Mouse (Mus musculus) B cell, adult 2 months (primary cell): ENCODE results near the gene Stk26.

Experiments
- DNase-seq, 2 experiments: peaks; one replicate each; pipeline ENCODE4 v3.0.0; 2022

Gene Stk26

DNA sequence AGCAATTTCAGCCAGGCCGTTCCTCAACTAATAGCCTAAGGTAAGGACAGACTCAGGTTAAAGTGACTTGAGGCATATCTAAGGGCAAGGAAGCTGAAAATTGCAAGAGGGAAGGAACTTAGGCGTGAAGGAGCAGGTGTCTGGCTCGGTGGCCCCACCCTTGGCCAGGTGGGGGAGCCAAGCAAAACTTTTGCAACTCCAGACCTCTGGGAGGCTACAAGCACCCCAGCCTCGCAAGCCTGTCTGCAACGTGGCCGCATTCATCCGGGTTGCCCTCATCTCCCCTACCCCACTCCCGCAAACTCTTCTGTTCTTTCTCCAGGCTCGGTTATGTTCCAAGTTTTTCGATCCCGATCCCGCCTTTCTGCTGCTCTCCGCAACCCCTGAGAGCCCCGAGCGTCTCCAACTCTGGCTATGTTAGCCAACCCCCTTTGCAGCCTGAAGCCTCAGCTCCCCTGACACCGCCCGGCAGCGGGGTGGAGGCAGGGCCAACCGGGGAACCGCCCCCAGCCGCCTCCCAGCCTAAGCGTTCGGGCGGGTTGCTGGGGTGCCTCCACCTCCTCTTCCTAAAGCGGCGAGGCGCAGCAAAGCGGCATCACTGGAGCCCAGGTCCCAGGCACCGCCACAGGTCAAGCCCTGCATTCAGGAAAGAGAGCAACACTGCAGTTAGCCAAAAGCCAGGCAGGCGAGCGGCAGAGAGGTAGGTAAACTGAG lies at the start of gene Stk26:
TSS of gene Stk26 (plus strand) at position 201 of the 714 bp plus-strand sequence.
- DNase-seq, result peak; percentile 79 to 81

DNA sequence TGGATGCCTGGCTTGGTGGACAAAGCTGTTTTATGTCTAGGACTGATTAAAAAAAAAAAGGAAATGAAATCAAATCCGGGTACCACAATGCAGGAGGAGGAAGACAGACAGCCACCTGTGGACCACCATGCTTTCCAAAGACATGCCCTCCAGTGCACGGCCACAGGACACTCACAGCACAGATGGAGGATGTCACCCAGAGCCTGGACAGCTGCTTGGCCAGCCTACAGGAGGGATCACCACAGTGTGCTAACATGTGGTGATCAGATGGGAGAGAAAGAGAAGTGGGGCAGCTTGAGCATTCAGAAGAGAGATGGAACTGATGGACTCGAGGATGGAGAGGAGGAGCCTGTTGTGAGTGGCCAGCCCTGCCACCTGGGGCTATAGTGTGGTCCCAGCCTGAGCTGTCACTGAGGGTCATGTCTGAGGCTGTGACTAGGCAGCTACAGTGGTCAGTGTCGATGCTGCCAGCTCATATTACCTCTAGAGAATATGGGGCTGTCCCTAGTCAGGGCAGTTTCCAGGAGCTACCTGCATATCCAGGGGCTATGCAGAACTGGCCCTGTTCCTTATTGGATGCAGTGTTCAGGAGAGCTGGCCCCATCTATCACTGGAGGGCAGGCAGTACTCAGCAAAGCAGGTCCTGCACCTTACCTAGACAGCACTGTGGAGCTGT lies 47.7 kb upstream of the Stk26 start:
- DNase-seq, result no peak

DNA sequence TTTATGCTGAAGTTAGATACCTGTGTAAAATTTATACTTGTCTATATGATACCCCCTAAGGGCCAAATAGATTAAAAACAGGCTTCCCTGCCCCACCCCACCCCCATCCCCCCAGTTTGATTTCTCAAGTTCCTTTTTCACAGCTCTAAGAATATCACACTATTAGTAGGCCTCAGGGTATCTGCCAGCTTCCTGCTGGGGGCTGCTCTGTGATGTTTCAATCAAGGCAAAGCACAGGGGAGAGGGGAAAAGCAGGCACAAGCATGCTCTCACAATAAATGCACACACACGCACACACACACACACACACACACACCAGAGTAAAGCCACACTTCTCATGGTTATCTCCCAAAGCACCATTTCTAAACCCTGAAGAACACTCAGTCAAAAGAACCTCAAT lies 43.0 kb upstream of the Stk26 start:
- no peak for DNase-seq

DNA sequence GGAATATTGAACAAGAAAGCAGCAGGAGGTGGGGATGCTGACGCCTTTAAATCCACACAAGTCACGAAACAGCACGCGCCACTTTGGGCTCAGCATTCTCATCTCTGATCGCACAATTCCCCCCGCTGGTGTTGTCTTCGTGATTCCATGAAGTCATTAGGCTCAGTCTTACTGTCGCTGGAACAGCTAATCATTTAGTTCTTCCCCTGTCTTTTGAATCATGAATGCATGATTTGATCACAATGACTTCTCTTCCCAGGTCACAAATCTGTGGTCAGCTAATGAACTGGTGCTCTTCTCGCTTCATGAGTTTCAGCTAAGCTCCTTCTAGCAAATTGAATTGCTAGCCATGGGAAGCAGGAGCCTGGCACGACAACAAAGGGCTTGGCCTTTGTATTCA lies 42.3 kb upstream of the Stk26 start:
- no peak for DNase-seq

DNA sequence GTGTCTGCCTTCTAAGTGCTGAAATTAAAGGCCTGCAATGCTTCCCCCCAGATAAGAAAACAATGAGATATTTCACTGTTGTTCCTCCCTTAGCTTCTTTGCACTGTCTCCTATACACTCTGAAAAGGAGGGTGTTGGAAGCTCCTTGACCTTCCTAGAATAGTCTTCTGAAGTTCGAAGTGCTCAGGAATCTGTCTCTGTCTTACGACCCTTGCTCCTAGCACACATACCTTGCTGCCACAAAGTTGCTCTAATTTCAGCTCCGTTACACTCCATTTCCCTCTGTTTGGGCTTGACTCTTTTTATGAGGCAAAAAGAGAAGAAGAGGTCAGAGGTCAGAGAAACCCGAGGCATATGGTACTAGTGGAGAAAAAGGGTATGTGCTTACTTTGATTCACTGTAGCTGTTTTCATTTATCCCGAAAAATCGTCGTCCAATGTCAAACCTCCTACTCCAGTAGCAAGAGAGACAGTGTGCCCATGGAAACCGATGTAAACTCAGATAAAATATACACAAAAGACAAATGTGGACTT lies 41.1 kb upstream of the Stk26 start:
- no peak for DNase-seq

DNA sequence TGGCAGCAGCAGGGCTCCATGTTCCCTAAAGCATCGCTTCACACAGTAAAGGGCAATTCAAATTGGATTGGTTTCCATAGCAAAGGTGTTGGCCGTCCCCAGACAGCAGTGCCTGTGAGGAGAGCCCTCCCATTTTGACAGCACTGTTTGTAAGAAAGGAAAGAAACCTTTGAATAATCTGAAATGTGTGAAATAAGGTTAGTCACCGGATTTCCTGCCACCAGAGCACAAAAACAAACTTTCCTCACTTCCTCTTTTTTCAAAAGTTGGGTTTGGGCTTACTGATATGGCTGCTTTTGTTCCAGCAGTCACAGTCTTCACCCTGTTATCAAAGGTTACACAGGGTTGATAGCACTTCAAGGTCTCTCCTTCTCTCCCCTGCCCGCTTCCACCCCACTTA lies 35.2 kb upstream of the Stk26 start:
- DNase-seq, result peak; percentile 59 to 63

DNA sequence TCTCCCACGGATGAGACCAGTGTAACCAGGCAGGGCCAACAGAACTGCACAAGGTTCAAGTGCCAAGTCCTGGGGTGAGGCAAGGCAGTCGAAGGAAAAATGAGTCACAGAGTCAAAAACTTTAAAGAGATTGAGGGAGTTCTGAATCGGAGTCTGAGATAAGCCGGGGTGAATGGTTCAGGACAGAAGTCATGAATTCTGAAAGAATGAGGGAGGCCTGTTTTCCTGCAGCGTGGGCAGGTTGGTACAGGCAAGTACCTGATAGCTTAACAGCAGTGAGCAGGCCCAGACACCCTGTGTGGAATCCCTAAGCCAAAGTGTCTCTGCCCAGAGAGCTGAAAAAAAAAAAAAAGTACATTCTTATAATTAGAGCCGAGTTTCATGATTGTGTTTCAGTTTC lies 17.0 kb upstream of the Stk26 start:
- DNase-seq, result no peak

DNA sequence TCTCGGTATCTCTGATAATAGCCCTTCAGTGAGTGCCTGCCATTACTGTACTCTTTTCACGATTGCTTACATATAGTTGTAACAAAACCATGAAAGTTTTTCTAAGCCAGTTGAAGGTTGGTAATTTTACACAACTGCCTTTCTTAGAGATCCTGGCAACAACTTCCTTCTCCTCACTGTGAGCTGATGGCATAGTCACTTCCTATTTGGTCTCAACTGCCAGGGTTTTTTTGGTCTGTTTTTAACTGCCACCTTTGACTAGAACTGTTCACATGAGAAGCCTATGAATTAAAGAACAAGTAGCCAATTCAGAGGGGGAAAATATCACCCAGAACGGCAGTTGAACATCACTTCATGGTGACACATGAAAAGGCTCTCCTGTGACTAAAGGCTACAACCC lies 5.3 kb upstream of the Stk26 start:
- no peak for DNase-seq

DNA sequence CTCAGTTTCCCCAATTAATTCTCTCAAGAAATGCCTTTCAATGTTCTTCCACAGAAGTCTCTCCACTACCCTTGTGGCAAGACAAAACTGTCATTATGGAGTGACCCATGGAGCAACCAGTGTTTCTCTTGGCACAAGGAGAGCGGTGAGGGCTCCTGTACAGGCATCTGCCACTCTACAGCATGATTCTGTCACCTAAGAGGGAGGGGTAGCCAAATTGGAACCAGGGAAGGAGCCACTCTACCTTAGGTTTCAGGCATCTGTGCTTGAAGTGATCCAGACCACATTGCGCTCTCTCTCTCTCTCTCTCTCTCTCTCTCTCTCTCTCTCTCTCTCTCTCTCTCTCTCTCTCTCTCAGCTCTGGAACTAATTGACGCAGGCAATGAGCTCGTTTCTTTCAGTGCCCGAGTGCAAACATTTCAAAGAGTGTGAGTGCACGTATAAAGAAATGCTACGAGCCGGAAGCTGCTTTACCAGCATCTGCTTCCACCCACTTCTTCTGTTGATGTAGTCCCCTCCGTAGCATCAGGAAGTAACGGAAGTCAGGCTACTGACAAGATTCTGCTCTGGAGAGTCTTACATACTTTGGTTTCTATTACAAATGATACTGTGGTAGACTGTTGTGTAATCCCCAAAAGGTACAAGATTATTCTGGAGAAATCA lies 4.7 kb upstream of the Stk26 start:
- peak; percentile 22 to 25 for DNase-seq

DNA sequence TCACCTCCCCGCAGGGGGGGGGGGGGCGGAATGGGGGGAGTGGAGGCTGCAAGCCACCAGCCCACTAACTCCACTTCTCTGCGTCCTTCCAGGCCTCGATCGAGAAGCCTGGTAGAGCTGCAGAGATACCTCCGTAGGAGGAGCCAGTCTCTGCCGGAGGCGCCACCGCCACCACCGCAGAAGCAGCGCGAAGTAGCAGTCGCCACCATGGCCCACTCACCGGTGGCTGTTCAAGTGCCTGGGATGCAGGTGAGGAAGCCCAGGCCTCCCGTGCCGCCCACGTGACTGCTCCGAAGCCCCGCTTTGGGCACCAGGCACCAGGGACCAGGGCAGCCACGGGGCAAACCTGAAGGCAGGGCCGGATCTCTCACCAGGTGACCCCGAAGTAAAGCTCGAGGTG lies 740 bp downstream of the Stk26 start:
- DNase-seq, result peak; percentile 51 to 56

DNA sequence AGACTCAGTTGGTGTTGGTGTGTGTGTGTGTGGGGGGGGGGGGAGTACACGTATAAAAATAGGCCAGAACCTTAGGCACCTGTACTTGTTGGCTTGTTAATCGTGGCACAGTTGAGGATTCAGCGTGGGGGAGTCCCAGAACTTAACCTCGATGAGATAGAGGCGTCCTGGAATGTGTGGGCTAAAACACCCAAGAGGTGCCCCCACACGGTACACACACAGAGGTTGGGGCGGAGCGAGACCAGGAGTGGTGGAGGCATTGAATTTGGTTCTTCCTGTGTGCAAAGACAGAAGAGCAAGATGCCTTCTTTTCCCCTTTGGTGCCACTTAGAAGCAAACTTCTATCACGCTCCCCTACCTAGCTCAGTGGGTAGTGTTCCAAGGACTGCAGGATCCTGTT lies 1.2 kb downstream of the Stk26 start:
- peak; percentile 9 to 18 for DNase-seq

DNA sequence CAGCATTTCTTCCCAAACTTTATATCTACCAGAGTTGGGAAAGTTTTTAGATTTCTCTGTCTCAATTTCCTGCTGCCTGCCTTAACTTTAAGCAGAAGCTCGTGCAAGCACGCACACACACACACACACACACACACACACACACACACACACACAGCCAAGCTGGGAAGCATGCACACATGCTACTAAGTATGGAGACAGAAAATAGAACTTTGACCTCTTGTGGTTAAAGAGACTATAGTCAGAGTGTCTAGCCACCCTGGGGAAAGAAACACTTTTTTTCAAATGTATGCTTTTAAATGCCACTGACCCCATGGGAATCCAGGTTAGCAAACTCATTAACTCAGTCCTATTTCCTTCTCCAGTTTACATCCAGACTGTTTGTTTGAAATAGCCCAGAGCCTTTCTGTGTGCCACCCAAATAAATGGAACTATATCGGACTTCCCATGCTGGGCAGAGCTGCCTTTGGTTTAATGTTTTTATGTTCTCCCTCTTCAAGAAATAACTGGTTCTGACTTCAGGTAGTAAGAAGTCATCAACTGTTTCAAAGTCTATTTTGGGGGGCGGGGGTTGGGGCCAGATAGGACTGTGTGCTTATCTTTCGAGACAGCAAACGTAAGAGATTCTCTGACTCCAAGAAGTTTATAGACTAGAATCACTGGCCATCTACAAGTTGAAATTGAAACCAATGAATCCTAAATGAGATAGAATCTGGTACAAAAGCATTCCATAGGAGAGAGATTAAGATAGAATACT lies 9.8 kb downstream of the Stk26 start:
- DNase-seq, result peak in 1 of 2 experiments; percentile 8

DNA sequence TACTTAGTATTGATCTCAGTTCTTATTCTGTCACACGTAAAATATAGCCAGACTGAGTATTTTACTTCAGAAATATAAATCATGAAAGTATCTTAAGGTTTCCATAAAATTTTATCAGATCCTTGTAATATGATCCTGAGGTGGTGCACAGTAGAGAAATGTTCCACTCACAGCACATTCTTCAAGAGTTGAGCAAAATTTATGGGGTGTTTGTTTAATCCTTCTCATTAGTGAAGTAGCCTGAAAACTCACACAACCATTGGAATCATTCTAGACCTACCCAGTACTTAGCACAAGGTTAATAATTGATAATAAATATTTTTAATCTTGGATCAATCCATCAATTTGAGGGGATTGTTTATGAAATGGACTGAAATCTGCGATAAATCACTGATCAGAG lies 22.9 kb downstream of the Stk26 start:
- no peak for DNase-seq

DNA sequence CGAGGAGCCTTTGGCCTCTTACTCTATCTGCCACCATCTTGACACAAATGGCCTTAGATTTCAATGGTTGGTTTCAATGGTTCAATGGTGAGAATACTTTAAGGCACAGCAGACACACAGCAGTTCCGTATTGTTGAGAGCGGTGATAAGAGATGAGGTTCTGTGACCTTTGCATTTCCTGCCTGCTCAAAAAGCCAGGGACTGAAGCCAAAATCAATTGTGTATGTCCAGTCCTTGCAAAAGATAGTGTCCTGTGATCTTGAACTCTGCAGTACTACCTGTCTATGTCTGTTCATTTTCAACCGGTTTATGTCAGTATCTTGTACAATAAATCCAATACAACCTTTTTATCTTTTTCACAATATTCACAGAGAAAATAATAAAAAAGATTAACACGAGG lies 23.9 kb downstream of the Stk26 start:
- no peak for DNase-seq

DNA sequence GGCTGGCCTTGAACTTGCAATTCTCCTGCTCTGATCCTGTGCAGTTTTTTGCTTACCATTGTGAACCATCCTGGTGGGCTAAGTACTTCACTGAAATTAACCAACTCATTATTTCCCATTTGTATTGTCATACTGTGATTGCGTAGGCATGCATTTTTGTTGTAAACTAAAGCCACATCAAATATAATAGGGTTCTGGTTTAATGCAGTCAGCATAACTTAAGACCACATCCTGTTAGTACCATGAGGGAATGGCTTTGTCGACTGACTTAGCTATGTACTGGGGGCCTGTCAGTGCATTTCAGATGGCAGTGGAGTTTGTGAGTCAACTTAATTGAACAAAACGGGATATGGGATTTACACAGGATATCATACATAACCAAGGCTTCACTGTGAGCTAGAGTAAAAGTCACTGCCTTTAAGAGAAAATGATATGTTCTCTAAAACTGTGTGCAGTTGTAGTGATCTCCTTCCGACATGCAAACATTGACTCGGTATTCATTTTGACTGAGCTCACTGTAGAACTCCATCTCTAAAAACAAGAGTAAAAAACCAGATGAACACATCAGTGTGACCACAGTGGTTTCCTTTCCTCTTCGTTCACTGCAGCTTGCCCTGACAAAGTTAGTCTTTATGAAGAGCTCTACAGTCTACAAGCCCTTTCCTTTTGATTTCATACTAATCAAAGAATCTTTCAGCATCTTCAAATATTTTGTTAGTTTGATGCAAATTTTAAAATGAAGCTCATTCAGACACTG lies 33.6 kb downstream of the Stk26 start:
- DNase-seq, result peak in 1 of 2 experiments; percentile 6

DNA sequence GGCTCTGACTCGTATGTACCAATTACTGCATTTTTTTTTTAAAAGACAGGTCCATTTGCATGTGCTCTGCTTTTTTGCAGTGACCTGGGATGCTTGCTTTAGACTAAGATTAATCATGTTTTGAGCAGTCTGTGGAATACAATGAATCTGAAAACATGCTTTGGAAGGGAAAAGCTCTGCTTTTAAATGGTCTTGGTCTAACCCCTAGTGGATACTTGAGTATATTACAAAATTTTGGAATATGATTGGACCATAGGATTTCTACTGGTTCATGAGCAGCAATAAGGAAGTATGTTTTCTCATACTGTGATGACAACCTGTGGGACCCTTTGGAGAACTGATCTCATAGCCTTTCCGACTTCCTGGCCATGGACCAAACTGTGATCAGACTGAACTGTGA lies 47.2 kb downstream of the Stk26 start:
- DNase-seq, result no peak

DNA sequence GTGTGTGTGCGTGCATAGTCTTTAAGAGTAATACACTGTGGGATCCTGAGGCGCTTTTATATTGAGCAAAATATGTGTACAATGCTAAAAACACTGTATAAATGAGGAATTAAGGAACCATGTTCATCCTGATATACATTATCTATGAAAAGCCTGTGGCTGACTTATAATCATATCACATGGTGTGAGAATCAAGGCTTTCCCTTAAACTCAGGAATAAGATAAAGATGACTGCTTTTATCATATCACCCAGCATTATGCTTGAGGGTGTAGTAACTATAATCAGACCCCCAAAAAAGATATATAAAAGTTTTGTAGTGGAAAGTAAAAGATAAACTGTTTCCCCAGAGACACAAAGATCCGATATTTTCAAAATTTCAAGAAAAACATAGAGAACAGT lies 62.6 kb downstream of the Stk26 start:
- DNase-seq, result no peak

DNA sequence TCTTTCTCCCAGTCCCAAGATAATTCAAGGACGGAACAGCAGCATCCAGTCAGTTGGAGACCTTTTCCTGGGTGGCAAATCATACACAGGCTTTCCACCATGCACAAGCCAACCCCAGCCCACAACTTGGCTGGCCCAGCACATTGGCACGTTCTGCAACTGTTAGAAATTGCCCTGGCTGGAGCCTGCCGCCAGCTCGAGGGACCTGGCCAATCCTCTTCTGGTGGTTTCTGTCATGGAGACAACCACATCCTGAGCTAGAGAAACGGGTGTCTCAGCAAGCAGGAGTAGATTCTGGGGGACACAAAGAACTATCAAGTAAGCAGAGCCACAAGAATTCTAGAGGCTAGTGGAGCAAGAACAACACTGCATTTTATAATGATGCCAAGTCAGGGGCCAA lies 69.1 kb downstream of the Stk26 start:
- DNase-seq, result no peak

DNA sequence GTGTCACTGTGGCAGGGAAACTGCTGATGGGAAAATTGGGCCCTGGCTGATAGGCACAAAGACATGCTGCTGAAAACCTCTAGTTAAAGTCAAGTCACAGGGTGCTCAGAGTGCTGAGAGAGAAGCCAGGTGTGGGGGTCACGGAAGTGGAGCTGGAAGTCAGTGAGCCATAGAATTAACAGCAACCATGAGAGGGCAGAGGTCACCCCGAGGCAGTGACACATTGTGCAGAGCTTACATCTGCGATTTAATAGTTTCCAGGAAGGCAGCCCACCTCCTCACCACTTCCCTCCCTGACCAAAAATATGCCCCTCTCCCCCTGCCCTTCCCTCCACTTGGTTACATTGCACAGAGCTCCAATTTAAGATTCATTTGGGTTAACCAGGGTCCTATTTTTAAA lies 76.5 kb downstream of the Stk26 start:
- no peak for DNase-seq

DNA sequence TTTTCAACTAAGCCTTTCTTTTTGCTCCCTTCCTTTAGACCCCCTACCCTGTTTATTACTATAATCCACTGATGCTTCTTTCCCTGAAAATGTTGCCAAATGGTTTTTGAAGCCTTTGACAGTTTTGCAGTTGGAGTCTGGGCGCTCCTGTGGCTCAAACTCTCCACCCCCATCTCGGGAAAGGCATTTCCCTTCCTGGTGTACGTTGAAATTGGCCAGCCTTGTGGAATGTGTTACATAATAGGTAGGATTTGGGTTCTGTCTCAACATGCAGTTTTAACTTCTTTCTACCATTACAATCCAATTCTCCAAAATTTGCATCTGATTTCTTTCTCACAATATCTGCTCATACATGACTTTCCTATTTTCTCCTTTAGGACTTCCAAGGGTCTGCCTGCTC lies 77.9 kb downstream of the Stk26 start:
- no peak for DNase-seq

DNA sequence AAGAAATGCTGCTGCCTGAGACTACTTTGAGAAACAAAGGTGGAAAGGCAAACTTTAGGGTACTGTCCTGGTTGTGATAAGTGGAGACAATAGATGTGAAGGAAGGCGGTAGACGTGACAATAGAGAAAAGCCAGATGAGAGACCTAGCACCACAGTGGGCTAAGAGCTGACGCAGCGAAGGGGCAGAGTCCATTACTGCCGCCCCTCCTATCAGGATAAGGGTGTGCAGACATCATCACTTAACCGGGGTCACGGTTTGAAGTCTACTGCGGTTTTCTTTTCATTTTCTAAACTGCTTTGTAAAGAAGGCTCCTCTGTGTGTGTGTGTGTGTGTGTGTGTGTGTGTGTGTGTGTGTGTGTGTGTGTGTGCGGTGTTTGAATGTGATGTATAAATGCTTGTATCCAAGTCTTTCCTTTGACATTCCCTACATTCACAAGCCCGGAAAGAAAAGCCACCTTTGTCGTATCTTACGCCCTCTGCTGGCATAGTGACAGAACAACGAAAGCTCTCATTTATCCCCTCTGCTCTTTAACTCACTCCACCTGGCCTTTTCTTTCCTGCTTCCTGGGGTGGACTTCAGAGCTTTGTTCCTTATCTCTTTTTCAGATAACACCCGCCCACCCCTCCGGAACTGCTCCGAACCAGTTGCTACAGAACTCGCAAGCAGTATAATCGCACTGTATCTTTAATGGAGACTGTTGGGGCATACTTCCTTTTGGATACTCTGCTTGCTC lies 84.0 kb downstream of the Stk26 start:
- DNase-seq, result peak; percentile 7 to 17
